Mouse (Mus musculus) heart, postnatal 4 days (tissue): ENCODE measurements at regions not wholly inside any gene's neighbourhood (a gene's known extent, or its start where the extent isn't known, plus 50 kb on each side); places are given as distances from the start of the nearest gene placed in this dataset.

ENCODE experiments used
- DNase-seq: peaks from one replicate; pipeline ENCODE4 v3.0.0; 2021

DNA sequence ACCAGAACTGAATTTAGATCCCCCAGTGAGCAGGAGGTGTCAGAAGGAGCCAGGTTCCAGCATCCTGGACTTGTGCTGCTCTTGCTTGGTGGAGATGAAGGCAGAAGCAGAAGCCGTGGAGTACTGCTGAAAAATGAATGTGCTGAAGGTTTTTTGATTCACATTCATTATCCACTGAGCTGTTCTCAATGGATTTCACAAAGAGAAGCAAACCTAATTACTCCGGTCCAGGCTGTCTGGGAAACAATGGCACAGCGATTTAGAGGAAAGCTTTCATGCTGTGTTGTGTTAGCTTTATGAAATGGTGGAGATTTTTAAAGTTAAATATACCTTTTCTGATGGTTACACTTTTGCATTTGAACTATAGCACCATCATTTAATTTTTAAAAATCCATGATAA, 535.3 kb upstream of the Adgrl3 start:
- DNase-seq, result no peak

DNA sequence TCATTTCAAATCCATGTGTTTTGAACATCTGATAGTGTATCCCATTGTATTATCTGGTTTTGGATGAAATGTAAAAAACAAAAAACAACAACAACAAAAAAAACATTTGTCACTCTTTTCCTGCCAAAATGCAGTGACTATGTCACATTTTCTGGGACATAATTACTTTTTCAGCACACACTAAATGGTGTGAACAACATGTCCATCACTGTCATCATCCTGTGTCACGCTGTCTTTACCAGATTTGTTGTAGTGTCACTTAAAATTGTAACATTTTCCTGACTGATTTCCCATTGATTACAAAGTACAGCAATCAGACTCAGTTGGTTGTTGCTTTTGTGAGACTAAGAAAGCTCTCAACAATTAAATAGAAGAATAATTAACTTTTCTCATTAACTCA, 531.6 kb upstream of the Adgrl3 start:
- DNase-seq, result no peak

DNA sequence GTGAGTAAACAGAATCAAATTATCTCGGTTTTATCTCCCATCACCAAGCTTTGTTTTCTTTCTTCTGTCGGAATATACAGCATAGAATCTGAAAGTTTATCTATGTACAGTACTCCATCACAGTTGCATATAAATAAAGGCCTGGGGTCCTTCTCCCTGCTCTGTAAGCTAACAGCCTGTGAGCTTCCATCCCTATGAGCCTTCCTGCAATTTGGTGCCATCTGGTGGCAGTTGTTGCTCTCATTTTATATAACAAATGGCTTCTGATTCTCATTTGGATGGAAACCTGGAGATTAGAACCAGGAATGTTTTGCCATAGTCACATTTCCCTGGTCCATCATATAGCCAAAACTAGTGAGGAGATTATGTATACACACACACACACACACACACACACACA, 511.3 kb upstream of the Adgrl3 start:
- peak; percentile 55 for DNase-seq

DNA sequence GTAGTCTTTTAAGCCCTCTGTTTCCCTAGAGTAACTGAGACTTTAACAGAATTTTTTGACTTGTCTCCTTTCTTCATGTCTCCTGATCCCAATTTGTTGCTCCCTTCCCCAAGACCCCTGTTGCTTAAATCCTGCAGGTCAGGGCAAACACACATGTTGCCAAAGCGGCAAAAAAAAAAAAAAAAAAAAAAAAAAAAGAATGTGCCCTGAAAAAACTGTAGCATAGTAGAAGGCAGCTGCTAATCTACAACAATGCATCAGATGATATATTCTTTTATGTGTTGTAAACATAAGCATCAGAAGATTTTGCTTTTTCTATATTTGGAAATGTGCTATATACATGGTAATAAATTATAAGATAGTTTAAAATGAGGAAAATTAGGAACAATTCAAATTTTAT, 479.9 kb upstream of the Adgrl3 start:
- no peak for DNase-seq

DNA sequence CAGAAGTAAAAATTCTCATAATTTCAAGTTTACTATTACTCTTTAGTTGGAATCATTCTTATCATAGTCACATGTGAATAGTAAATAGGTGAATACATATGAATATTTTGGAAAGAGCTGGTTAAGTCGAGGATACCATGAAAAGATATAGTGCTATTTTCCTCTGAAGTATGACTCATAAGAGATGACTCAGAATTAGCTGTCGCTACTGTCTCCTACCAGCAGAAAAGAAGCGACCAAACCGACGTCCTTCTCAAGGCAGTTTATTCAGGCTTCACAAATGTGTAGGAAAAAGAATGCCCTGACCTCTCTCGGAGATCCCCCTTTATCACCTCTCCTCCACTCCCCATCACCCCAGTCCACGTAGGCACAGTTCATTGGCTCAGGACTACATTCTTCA, 468.3 kb upstream of the Adgrl3 start:
- no peak for DNase-seq

DNA sequence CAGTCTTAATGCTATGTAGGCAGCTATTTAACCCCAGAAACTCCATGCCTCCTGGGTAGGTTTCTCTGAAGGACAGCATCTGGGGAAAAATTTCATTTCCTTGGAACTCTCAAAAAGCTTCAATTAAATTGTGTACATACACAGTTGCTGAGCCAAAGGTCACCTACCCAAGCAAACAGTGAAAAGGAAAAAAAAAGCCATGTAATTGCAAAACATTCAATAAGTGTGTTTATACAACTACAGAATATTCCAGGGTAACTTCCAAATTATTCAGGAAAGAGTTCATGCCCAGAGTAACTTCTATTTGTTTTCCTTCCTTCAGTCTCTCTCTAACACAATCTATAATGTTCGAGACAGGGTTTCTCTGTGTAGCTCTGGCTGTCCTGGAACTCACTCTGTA, 441.2 kb upstream of the Adgrl3 start:
- DNase-seq, result no peak

DNA sequence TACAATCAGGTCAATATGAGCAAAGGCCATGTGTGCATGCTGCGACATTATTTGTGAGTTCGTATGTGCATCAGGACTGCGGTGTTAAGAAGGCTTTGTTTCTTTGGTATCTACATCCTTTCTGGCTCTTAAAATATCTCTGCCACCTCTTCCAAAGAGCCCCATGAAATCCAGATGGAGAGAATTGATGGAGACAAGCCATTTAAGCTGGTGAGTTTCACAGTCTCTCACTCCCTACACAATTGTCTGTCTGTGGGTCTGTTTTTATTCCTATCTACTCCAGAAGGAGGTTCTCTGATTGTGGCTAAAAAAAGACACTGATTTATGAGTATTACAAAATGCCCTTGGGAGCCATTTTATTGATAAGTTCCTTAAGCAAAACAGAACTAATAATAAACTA, 408.4 kb upstream of the Adgrl3 start:
- no peak for DNase-seq

DNA sequence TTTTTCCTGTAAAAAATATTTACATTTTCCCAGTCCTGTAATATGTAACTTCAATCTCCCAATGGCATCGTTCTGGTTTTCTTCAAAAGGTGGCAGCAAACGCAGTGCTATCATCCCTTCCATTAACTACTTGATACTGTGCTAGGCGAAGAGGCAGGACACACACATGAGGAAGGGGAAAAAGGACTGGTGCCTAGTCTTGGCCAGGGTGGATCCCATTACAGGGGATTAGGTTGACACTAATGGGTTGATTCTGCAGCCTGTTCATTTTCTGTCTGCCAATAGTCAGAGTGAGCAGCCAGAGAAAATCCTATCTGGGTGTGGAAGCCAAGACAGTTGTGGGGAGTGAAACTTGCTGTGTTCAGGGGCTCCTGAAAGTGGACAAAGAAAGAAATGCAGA, 392.7 kb upstream of the Adgrl3 start:
- no peak for DNase-seq

DNA sequence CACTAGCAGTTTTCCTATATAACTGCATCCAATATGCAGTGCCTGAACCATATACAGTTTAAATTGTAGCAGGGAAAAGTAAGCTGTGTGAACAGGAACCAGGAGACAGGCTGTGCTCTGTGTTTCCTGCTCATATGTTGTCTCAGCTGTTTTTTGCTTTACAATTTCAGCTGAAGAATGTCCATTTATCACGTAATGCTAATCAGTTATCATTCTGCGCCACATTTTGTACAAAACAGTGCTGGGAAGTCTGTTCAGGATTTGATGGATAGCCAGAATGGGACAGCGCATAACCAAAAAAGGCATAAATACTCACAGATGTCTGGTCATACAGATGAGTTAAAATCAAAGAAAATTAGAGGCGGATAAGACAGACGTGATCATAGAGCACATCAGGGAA, 360.9 kb upstream of the Adgrl3 start:
- DNase-seq, result no peak

DNA sequence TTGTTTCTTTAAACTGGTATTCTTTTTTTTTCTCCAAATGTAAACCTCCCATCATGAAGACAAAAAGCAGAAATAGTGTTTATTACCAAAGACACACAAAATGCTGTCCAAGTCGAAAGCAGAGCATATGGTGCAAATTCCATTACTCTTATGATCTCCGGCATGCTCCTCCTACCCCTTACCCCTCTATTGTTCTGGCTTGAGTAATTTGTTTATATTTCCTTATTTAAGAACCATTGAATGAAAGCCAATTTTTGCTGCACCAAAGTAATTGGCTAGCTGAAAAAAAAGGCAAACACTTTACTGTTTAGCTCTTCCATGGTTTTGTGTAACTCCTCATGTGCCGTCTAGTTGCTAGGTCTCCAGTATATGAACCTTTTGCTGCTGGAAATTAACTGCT, 360.4 kb upstream of the Adgrl3 start:
- no peak for DNase-seq

DNA sequence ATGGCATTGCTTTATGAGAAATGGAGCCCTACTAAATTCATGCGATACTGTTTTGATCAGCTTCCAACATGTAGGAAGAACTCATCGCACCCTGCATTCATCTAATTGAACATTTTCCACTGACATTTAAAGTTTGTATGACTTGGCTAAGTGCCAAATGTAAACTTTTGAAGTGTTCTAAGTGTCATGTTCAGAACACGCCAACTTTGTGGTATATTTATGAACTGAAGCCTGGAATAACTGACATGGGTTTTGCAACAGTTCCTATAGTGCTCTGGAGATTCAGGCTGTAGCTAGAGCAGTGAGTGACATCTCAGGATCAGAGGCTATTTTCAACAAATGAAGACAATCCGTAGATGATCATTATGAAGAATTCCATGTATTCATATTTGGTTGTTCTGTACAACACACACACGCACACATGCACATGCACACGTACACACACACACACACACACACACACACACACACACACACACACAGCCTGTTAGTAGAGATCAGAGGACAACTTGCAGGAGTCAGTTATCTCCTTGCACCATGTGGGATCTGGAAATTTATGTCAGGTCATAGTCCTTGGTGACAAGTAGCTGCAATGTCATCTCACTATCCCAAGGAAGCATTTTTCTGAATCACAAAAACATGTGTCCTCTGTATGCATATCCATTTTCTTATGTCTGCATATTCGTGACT, 349.5 kb upstream of the Adgrl3 start:
- no peak for DNase-seq

DNA sequence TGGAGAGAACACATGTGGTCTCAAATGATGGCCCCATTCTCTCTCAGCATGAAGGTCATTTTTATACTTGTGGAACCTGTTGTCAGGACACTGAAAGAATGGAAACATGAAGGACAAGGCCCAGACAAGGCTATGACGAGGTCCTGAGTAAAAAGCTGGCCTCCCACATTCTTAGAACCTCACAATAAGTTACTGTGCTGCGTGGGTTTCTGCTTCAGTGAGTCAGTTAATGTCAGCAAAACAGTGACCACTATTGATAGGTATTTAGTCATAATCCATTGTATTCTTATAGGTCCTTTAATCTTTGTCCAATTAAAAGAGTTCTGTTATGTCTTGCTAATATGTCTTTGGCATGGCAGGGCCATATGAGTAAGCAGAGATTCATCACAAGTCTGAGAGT, 336.5 kb upstream of the Adgrl3 start:
- DNase-seq, result no peak

DNA sequence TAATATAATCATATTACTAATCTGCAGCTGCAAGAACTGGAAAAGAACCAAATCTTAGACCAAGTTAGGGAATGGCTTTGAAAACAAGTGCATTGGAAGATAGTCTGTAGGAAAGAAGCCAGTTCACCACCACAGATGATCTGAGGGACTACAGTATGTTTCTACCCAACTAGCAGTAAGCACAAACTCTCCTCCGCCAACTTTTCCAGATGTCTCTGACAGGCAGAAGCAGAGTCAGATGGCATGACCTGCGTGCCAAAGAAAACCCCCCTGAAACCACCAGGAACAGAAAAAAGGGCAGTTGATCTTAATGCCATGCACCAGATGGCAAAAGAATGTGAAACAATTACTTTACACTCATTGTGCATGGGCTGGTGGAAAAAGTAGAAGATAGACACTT, 319.1 kb upstream of the Adgrl3 start:
- DNase-seq, result no peak

DNA sequence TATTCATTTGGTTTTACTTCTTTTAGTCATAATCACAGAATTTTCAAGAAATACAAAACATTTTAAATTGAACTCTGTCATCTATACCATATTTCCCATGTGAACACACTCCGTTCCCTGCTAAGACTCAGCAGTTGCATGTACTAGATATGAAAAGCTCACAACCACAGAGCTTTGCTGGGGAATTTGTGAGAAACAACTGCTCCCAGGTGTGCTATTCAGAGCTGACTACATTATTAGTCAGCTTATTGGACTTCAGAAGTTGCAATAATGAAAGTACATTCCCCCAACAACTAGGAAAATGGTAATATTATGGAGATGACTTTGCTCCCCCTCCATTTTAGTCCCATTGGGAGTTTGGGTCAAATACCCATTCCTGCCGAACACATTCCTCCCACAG, 315.2 kb upstream of the Adgrl3 start:
- DNase-seq, result no peak

DNA sequence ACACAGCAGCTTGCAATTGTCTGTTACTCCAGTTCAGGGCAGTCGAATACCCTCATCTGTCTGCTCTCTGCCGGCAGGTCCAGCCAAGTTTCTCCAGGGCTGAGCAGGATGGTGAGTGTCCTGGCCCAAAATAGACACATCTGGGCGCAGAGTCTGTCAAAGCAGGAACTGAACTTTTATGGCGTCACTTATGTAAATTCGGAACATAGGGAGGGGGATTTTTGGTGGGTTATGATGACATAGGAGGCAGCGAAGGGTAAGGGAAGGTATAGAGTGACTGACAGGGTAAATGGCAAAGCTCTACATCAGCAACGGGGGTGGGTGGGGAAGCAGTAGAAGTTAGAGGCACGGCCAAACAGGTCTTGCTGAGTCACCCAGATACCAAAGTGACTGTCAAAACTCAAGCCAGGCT, 313.3 kb upstream of the Adgrl3 start:
- peak; percentile 38 for DNase-seq
